Mouse (Mus musculus): ENCODE data around the gene Ptpa. TPM values are rescaled to one million over a fixed set of nuclear protein-coding genes. Genes with fewer than 3 reads are reported as not detected.

Gene Ptpa
- total and polyA plus RNA-seq, 3 experiments, result 111 to 194 (median 122) TPM

- TF ChIP-seq HCFC1 (IDR thresholded peaks at IDR 0.05; ENCODE audit: low read depth, low read length), result no peak
- in situ Hi-C loops (cut with MboI; ENCODE audit: low pct_ligation_motif_present, low pct_unique_long_range_greater_than_20kb, low sequenced_read_pairs), result no loop called here
- peaks cover 29 to 49% of the 10 kb centered on the region in 2 experiments for H3K36me3 ChIP-seq (replicated peaks in 1 of 2; ENCODE audit: control insufficient read depth in 1 of 2, insufficient read depth in 1 of 2, low read length in 1 of 2)
Measured at GRCm38 (mm10) chr2:30366203-30366602, 49.6 kb upstream of the Ptpa start.

GRCm38 (mm10) chr2:30371544-30371943 lies 44.3 kb upstream of the Ptpa start:
- in situ Hi-C loops (cut with MboI; ENCODE audit: low pct_ligation_motif_present, low pct_unique_long_range_greater_than_20kb, low sequenced_read_pairs), result no loop called here
- dilution Hi-C loops (cut with MboI; ENCODE audit: extremely low pct_ligation_motif_present, extremely low pct_unique_long_range_greater_than_20kb, low sequenced_read_pairs), result no loop called here

More at GRCm38 (mm10) chr2:30366203-30366602, 49.6 kb upstream of the Ptpa start:
- Histone ChIP-seq H3K79me2 (replicated peaks; ENCODE audit: control insufficient read depth, extremely low read depth, insufficient read depth, poor library complexity, severe bottlenecking) (no peaks in the 10 kb centered on the region), H3K4me2 (ENCODE audit: insufficient read depth, low read depth, poor library complexity, severe bottlenecking) (no peak overlapping the region), H3K4me1 (ENCODE audit: control insufficient read depth in 1 of 2, insufficient read depth in 2 of 2) (peaks cover 10 to 17% of the 10 kb centered on the region in 2 experiments; a peak in 3 of 4 replicates), H3K9me3 (replicated peaks; ENCODE audit: low read length) (peaks cover 6% of the 10 kb centered on the region), H3K27ac (ENCODE audit: insufficient read depth, low read depth) (no peak overlapping the region), H3K27me3 (replicated peaks) (no peaks in the 10 kb centered on the region), H3K4me3 (replicated peaks in 1 of 3; ENCODE audit: low read depth in 2 of 3, low read length in 2 of 3, poor library complexity in 1 of 3) (no peak overlapping the region), H3K9ac (ENCODE audit: insufficient read depth, low read depth) (no peak overlapping the region)
- DNase-seq (ENCODE audit: extremely low read depth), result no peak
- dilution Hi-C loops (cut with MboI; ENCODE audit: extremely low pct_ligation_motif_present, extremely low pct_unique_long_range_greater_than_20kb, low sequenced_read_pairs), result no loop called here

GRCm38 (mm10) chr2:30372726-30373125 lies 43.1 kb upstream of the Ptpa start:
- no peaks in the 10 kb centered on the region for H3K27me3 ChIP-seq (replicated peaks)
- H3K4me3 ChIP-seq (replicated peaks in 1 of 3; ENCODE audit: low read depth in 2 of 3, low read length in 2 of 3, poor library complexity in 1 of 3), result no peak overlapping the region
- no peaks in the 10 kb centered on the region for H3K9me3 ChIP-seq (replicated peaks; ENCODE audit: low read length)
- peaks cover 50 to 89% of the 10 kb centered on the region in 2 experiments for H3K36me3 ChIP-seq (replicated peaks in 1 of 2; ENCODE audit: control insufficient read depth in 1 of 2, insufficient read depth in 1 of 2, low read length in 1 of 2)
- H3K4me1 ChIP-seq (ENCODE audit: control insufficient read depth in 1 of 2, insufficient read depth in 2 of 2), result no peaks in the 10 kb centered on the region
- DNase-seq (ENCODE audit: extremely low read depth), result no peak
- no peaks in the 10 kb centered on the region for H3K79me2 ChIP-seq (replicated peaks; ENCODE audit: control insufficient read depth, extremely low read depth, insufficient read depth, poor library complexity, severe bottlenecking)
- no peak overlapping the region for H3K9ac ChIP-seq (ENCODE audit: insufficient read depth, low read depth)
- no peak overlapping the region for H3K27ac ChIP-seq (ENCODE audit: insufficient read depth, low read depth)
- H3K4me2 ChIP-seq (ENCODE audit: insufficient read depth, low read depth, poor library complexity, severe bottlenecking), result no peak overlapping the region
- TF ChIP-seq NELFE (IDR thresholded peaks at IDR 0.05; ENCODE audit: low read depth, low read length) (no peak), ZNF384 (IDR thresholded peaks at IDR 0.05; ENCODE audit: low read depth, low read length) (no peak), IRF4 (IDR thresholded peaks at IDR 0.05; ENCODE audit: low read depth, low read length) (no peak), CHD2 (IDR thresholded peaks at IDR 0.05; ENCODE audit: low read length) (no peak), HCFC1 (IDR thresholded peaks at IDR 0.05; ENCODE audit: low read depth, low read length) (no peak), MAX (IDR thresholded peaks at IDR 0.05; ENCODE audit: low read length) (no peak), NRF1 (IDR thresholded peaks at IDR 0.05; ENCODE audit: low read depth, low read length) (no peak), ETS1 (conservative IDR thresholded peaks at IDR 0.05; ENCODE audit: low read depth, low read length) (no peak)
- in situ Hi-C loops (cut with MboI; ENCODE audit: low pct_ligation_motif_present, low pct_unique_long_range_greater_than_20kb, low sequenced_read_pairs) (no loop called here), dilution Hi-C loops (cut with MboI; ENCODE audit: extremely low pct_ligation_motif_present, extremely low pct_unique_long_range_greater_than_20kb, low sequenced_read_pairs) (no loop called here)

More at GRCm38 (mm10) chr2:30371544-30371943, 44.3 kb upstream of the Ptpa start:
- Histone ChIP-seq H3K36me3 (replicated peaks in 1 of 2; ENCODE audit: control insufficient read depth in 1 of 2, insufficient read depth in 1 of 2, low read length in 1 of 2) (peaks cover 43 to 87% of the 10 kb centered on the region in 2 experiments), H3K9me3 (replicated peaks; ENCODE audit: low read length) (no peaks in the 10 kb centered on the region), H3K4me2 (ENCODE audit: insufficient read depth, low read depth, poor library complexity, severe bottlenecking) (no peak overlapping the region), H3K79me2 (replicated peaks; ENCODE audit: control insufficient read depth, extremely low read depth, insufficient read depth, poor library complexity, severe bottlenecking) (no peaks in the 10 kb centered on the region), H3K9ac (ENCODE audit: insufficient read depth, low read depth) (no peak overlapping the region), H3K27ac (ENCODE audit: insufficient read depth, low read depth) (no peak overlapping the region), H3K4me3 (replicated peaks in 1 of 3; ENCODE audit: low read depth in 2 of 3, low read length in 2 of 3, poor library complexity in 1 of 3) (no peak overlapping the region), H3K27me3 (replicated peaks) (no peaks in the 10 kb centered on the region), H3K4me1 (ENCODE audit: control insufficient read depth in 1 of 2, insufficient read depth in 2 of 2) (no peaks in the 10 kb centered on the region)
- TF ChIP-seq PAX5 (IDR thresholded peaks at IDR 0.05; ENCODE audit: low read length) (no peak), E2F4 (IDR thresholded peaks at IDR 0.05; ENCODE audit: insufficient replicate concordance, low read depth, low read length) (no peak), TCF12 (IDR thresholded peaks at IDR 0.05; ENCODE audit: low read depth, low read length) (no peak), ETS1 (conservative IDR thresholded peaks at IDR 0.05; ENCODE audit: low read depth, low read length) (no peak), MAFK (IDR thresholded peaks at IDR 0.05; ENCODE audit: insufficient replicate concordance, low read length) (no peak), KAT2A (IDR thresholded peaks at IDR 0.05; ENCODE audit: insufficient replicate concordance, low read length) (no peak), ZMIZ1 (IDR thresholded peaks at IDR 0.05; ENCODE audit: low read depth, low read length) (no peak)
- no peak for DNase-seq (ENCODE audit: extremely low read depth)

Measured in CH12.LX (cell line).